Mouse (Mus musculus): ENCODE measurements at regions not wholly inside any gene's neighbourhood (a gene's known extent, or its start where the extent isn't known, plus 50 kb on each side); places are given as distances from the start of the nearest gene placed in this dataset.
A peak's percentile ranks its signal among the peaks of the same experiment; 100 is the strongest.

DNA sequence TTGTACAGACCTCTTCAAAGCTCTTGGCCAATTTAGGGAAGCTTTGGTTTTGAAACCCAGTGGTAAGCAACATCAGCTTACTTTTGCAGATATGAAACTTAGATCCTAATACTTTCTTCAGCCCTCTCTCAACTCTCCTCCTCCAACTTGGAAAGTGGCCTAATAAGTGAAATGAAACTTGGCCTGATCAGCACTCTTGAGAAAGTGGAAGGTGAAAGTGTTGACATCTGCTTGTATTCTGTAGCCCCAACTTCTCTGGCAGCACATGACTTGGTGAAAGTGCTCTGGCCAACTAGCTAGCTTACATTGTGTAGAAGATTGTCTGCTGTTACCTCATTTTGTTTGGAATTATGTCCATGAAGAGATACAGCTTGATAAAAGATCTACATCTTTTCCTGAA is 61.1 kb upstream of the Prdm1 start:
- peak; percentile 33 for DNase-seq (ENCODE audit: low read depth, low spot score)

GRCm38 (mm10) chr10:44582736-44583135 is 54.4 kb upstream of the Prdm1 start:
- no peak for DNase-seq (ENCODE audit: low read depth, low spot score)

Measured in brain, adult 2 months (tissue).